Mouse (Mus musculus): ENCODE results near the gene Armc12. TPM values are rescaled to one million over a fixed set of nuclear protein-coding genes. Genes with fewer than 3 reads are reported as not detected.
A peak's percentile ranks its signal among the peaks of the same experiment; 100 is the strongest.

The Armc12 gene
- polyA plus RNA-seq, 1 experiment from 2014 or later: not detected

- no peak overlapping the region for H3K27ac ChIP-seq (ENCODE audit: low read depth, low read length)
- no peak overlapping the region for H3K9ac ChIP-seq (replicated peaks; ENCODE audit: low read depth, low read length)
- H3K27me3 ChIP-seq (ENCODE audit: control insufficient read depth, insufficient read depth, low read length): no peaks in the 10 kb centered on the region
- no peaks in the 10 kb centered on the region for H3K4me1 ChIP-seq (ENCODE audit: control insufficient read depth, insufficient read depth, low read length)
- H3K36me3 ChIP-seq (ENCODE audit: control insufficient read depth, insufficient read depth, low read length): no peaks in the 10 kb centered on the region
- H3K4me3 ChIP-seq (ENCODE audit: low read depth, low read length): no peak overlapping the region
- no peak for ATAC-seq (ENCODE audit: low read depth)
- no peak overlapping the region for H3K4me2 ChIP-seq (ENCODE audit: low read depth, low read length)
- no peaks in the 10 kb centered on the region for H3K9me3 ChIP-seq (ENCODE audit: control insufficient read depth, low read length)
These were observed 34.6 kb downstream of the Armc12 start for GRCm38 (mm10) chr17:28565181-28565580.

GRCm38 (mm10) chr17:28567541-28567940 is 36.9 kb downstream of the Armc12 start:
- Histone ChIP-seq H3K4me1 (ENCODE audit: control insufficient read depth, insufficient read depth, low read length) (no peaks in the 10 kb centered on the region), H3K9ac (replicated peaks; ENCODE audit: low read depth, low read length) (no peak overlapping the region), H3K9me3 (ENCODE audit: control insufficient read depth, low read length) (no peaks in the 10 kb centered on the region), H3K36me3 (ENCODE audit: control insufficient read depth, insufficient read depth, low read length) (no peaks in the 10 kb centered on the region), H3K4me3 (ENCODE audit: low read depth, low read length) (no peak overlapping the region), H3K27ac (ENCODE audit: low read depth, low read length) (no peak overlapping the region), H3K27me3 (ENCODE audit: control insufficient read depth, insufficient read depth, low read length) (no peaks in the 10 kb centered on the region), H3K4me2 (ENCODE audit: low read depth, low read length) (no peak overlapping the region)
- WGBS: 34% methylated on average over 3 of the region's 3 CpGs
- ATAC-seq (ENCODE audit: low read depth): no peak

- Histone ChIP-seq H3K9ac (replicated peaks; ENCODE audit: low read depth, low read length) (no peak overlapping the region), H3K4me2 (ENCODE audit: low read depth, low read length) (no peak overlapping the region), H3K4me3 (ENCODE audit: low read depth, low read length) (no peak overlapping the region), H3K36me3 (ENCODE audit: control insufficient read depth, insufficient read depth, low read length) (no peaks in the 10 kb centered on the region), H3K27me3 (ENCODE audit: control insufficient read depth, insufficient read depth, low read length) (no peaks in the 10 kb centered on the region), H3K9me3 (ENCODE audit: control insufficient read depth, low read length) (no peaks in the 10 kb centered on the region), H3K4me1 (ENCODE audit: control insufficient read depth, insufficient read depth, low read length) (peaks cover 6% of the 10 kb centered on the region; the same call in 1 of the 2 replicates), H3K27ac (ENCODE audit: low read depth, low read length) (no peak overlapping the region)
- ATAC-seq (ENCODE audit: low read depth): no peak
- WGBS: 84% methylated on average over 3 of the region's 3 CpGs
These were observed 41.3 kb downstream of the Armc12 start for GRCm38 (mm10) chr17:28571868-28572267.

GRCm38 (mm10) chr17:28572521-28572920 is 41.9 kb downstream of the Armc12 start:
- Histone ChIP-seq H3K9me3 (ENCODE audit: control insufficient read depth, low read length) (no peaks in the 10 kb centered on the region), H3K4me1 (ENCODE audit: control insufficient read depth, insufficient read depth, low read length) (peaks cover 6% of the 10 kb centered on the region; the same call in 1 of the 2 replicates), H3K27me3 (ENCODE audit: control insufficient read depth, insufficient read depth, low read length) (no peaks in the 10 kb centered on the region), H3K4me3 (ENCODE audit: low read depth, low read length) (no peak overlapping the region), H3K27ac (ENCODE audit: low read depth, low read length) (no peak overlapping the region), H3K4me2 (ENCODE audit: low read depth, low read length) (no peak overlapping the region), H3K9ac (replicated peaks; ENCODE audit: low read depth, low read length) (no peak overlapping the region), H3K36me3 (ENCODE audit: control insufficient read depth, insufficient read depth, low read length) (no peaks in the 10 kb centered on the region)
- no peak for ATAC-seq (ENCODE audit: low read depth)
- 82% methylated on average over 7 of the region's 7 CpGs for WGBS

- 86% methylated on average over 6 of the region's 6 CpGs for WGBS
- H3K36me3 ChIP-seq (ENCODE audit: control insufficient read depth, insufficient read depth, low read length): no peaks in the 10 kb centered on the region
- no peak overlapping the region for H3K4me2 ChIP-seq (ENCODE audit: low read depth, low read length)
- no peak overlapping the region for H3K27ac ChIP-seq (ENCODE audit: low read depth, low read length)
- no peak overlapping the region for H3K9ac ChIP-seq (replicated peaks; ENCODE audit: low read depth, low read length)
- no peak overlapping the region for H3K4me3 ChIP-seq (ENCODE audit: low read depth, low read length)
- peaks cover 6% of the 10 kb centered on the region; the same call in 1 of the 2 replicates for H3K4me1 ChIP-seq (ENCODE audit: control insufficient read depth, insufficient read depth, low read length)
- ATAC-seq (ENCODE audit: low read depth): no peak
- no peaks in the 10 kb centered on the region for H3K9me3 ChIP-seq (ENCODE audit: control insufficient read depth, low read length)
- H3K27me3 ChIP-seq (ENCODE audit: control insufficient read depth, insufficient read depth, low read length): no peaks in the 10 kb centered on the region
These were observed 42.3 kb downstream of the Armc12 start for GRCm38 (mm10) chr17:28572941-28573340.

- peak within 1 kb of the TSS; percentile 39 for H3K9ac ChIP-seq (replicated peaks; ENCODE audit: low read depth, low read length)
- H3K4me3 ChIP-seq (ENCODE audit: low read depth, low read length): peak within 1 kb of the TSS; percentile 31
- no peak within 1 kb of the TSS for H3K27ac ChIP-seq (ENCODE audit: low read depth, low read length)
- H3K36me3 ChIP-seq (ENCODE audit: control insufficient read depth, insufficient read depth, low read length): no peaks in the 10 kb centered on the region
- H3K9me3 ChIP-seq (ENCODE audit: control insufficient read depth, low read length): no peaks in the 10 kb centered on the region
- 15% methylated on average over 50 of the region's 50 CpGs for WGBS
- peaks cover 6% of the 10 kb centered on the region; the same call in 1 of the 2 replicates for H3K4me1 ChIP-seq (ENCODE audit: control insufficient read depth, insufficient read depth, low read length)
- peak; percentile 71 for ATAC-seq (ENCODE audit: low read depth)
- no peaks in the 10 kb centered on the region for H3K27me3 ChIP-seq (ENCODE audit: control insufficient read depth, insufficient read depth, low read length)
- peak within 1 kb of the TSS; percentile 65 for H3K4me2 ChIP-seq (ENCODE audit: low read depth, low read length)
These were observed 44.9 kb downstream of the Armc12 start, which contains the start of gene Lhfpl5 for GRCm38 (mm10) chr17:28575244-28576125. Lhfpl5 (plus strand) TSS chr17:28575641.

- 3% methylated on average over 9 of the region's 9 CpGs for WGBS
These were observed 49.8 kb downstream of the Armc12 start for GRCm38 (mm10) chr17:28580396-28580795.

GRCm38 (mm10) chr17:28581056-28581455 is 50.5 kb downstream of the Armc12 start:
- Histone ChIP-seq H3K27me3 (ENCODE audit: control insufficient read depth, insufficient read depth, low read length) (no peaks in the 10 kb centered on the region), H3K27ac (ENCODE audit: low read depth, low read length) (no peak overlapping the region), H3K4me3 (ENCODE audit: low read depth, low read length) (no peak overlapping the region), H3K36me3 (ENCODE audit: control insufficient read depth, insufficient read depth, low read length) (no peaks in the 10 kb centered on the region), H3K4me2 (ENCODE audit: low read depth, low read length) (no peak overlapping the region), H3K4me1 (ENCODE audit: control insufficient read depth, insufficient read depth, low read length) (no peaks in the 10 kb centered on the region; the same call in 1 of the 2 replicates), H3K9me3 (ENCODE audit: control insufficient read depth, low read length) (no peaks in the 10 kb centered on the region), H3K9ac (replicated peaks; ENCODE audit: low read depth, low read length) (no peak overlapping the region)
- 61% methylated on average over 2 of the region's 2 CpGs for WGBS
- ATAC-seq (ENCODE audit: low read depth): no peak

More at GRCm38 (mm10) chr17:28580396-28580795, 49.8 kb downstream of the Armc12 start:
- Histone ChIP-seq H3K36me3 (ENCODE audit: control insufficient read depth, insufficient read depth, low read length) (no peaks in the 10 kb centered on the region), H3K27me3 (ENCODE audit: control insufficient read depth, insufficient read depth, low read length) (no peaks in the 10 kb centered on the region), H3K4me2 (ENCODE audit: low read depth, low read length) (no peak overlapping the region), H3K9ac (replicated peaks; ENCODE audit: low read depth, low read length) (no peak overlapping the region), H3K27ac (ENCODE audit: low read depth, low read length) (no peak overlapping the region), H3K4me1 (ENCODE audit: control insufficient read depth, insufficient read depth, low read length) (peaks cover 5% of the 10 kb centered on the region; the same call in 1 of the 2 replicates), H3K4me3 (ENCODE audit: low read depth, low read length) (no peak overlapping the region), H3K9me3 (ENCODE audit: control insufficient read depth, low read length) (no peaks in the 10 kb centered on the region)
- no peak for ATAC-seq (ENCODE audit: low read depth)

GRCm38 (mm10) chr17:28586509-28586908 is 55.9 kb downstream of the Armc12 start:
- no peak for ATAC-seq (ENCODE audit: low read depth)
- Histone ChIP-seq H3K27me3 (ENCODE audit: control insufficient read depth, insufficient read depth, low read length) (no peaks in the 10 kb centered on the region), H3K4me1 (ENCODE audit: control insufficient read depth, insufficient read depth, low read length) (no peaks in the 10 kb centered on the region), H3K9me3 (ENCODE audit: control insufficient read depth, low read length) (no peaks in the 10 kb centered on the region), H3K27ac (ENCODE audit: low read depth, low read length) (no peak overlapping the region), H3K4me2 (ENCODE audit: low read depth, low read length) (no peak overlapping the region), H3K4me3 (ENCODE audit: low read depth, low read length) (no peak overlapping the region), H3K36me3 (ENCODE audit: control insufficient read depth, insufficient read depth, low read length) (peaks cover 31% of the 10 kb centered on the region), H3K9ac (replicated peaks; ENCODE audit: low read depth, low read length) (no peak overlapping the region)
- 90% methylated on average over 3 of the region's 3 CpGs for WGBS
